In the genomic region with DNA sequence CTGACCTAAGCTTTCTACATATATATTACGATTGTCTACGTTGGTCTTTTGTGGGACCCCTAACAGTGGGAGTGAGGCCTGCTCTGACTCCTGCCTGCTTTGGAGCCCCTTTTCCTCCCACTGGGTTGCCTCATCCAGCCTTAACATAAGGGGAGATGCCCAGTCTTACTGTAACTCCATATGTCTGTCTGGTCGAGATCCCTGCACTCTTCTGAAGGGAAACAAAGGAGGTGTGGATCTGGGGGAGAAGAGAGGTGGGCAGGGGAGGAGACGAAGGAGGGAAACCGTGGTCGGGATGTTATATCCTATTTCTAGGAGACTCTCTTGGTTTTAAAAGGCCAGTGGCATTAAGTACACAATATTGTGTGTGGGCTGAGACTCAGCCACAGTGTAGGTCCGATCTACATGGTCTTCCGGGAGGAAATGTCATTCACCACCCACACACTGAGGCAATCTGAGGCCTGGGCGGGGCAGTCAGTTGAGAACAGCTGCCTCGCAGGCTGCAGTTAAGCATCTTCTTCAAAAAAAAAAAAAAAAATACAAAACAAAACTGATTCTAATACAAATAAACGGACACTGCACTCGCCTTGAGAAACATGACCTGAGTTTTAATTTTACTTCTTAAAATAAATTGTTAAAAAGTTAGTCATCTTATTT, we compare ENCODE assay signal across 7 mouse cellular contexts. TPM values are rescaled to one million over a fixed set of nuclear protein-coding genes. Genes with fewer than 3 reads are reported as not detected.
DNase-seq lines count a peak whose midpoint lies in the region; ATAC-seq and TF ChIP-seq lines count a peak whose summit lies in the region.

No protein-coding gene starts in this region.

- H3K4me3 ChIP-seq in neural tube, embryonic 11.5 days (ENCODE audit: low read depth, low read length) = no peak overlapping the region
- H3K4me3 ChIP-seq in neural tube, embryonic 15.5 days (replicated peaks) = no peak overlapping the region
- no peak overlapping the region for H3K4me3 ChIP-seq in brown adipose tissue, adult 24 weeks (ENCODE audit: insufficient read depth, low read depth, low read length)
- no peak overlapping the region for H3K4me3 ChIP-seq in midbrain, postnatal 0 days (ENCODE audit: low read depth, low read length)

- H3K9me3 ChIP-seq in neural tube, embryonic 11.5 days (ENCODE audit: control insufficient read depth, low read length) = no peaks in the 10 kb centered on the region
- H3K9me3 ChIP-seq in neural tube, embryonic 15.5 days (replicated peaks) = no peaks in the 10 kb centered on the region
- no peaks in the 10 kb centered on the region for H3K9me3 ChIP-seq in midbrain, postnatal 0 days (ENCODE audit: low read length)

- H3K9ac ChIP-seq in neural tube, embryonic 11.5 days (ENCODE audit: low read length) = no peak overlapping the region
- no peak overlapping the region for H3K9ac ChIP-seq in neural tube, embryonic 15.5 days (replicated peaks)
- H3K9ac ChIP-seq in midbrain, postnatal 0 days (replicated peaks; ENCODE audit: low read length, poor library complexity, severe bottlenecking) = no peak overlapping the region

- H3K4me2 ChIP-seq in neural tube, embryonic 11.5 days (ENCODE audit: low read depth) = no peak overlapping the region
- no peak overlapping the region for H3K4me2 ChIP-seq in neural tube, embryonic 15.5 days
- H3K4me2 ChIP-seq in midbrain, postnatal 0 days (ENCODE audit: low read depth, low read length, poor library complexity, severe bottlenecking) = no peak overlapping the region

- DNase-seq in neural tube, embryonic 11.5 days (ENCODE audit: low spot score) = peak; percentile 30
- peak; percentile 67 for DNase-seq in kidney, postnatal 10 days
- DNase-seq in thymus, postnatal 14 days = peak; percentile 42
- DNase-seq in midbrain, postnatal 0 days (ENCODE audit: low spot score) = no peak
- DNase-seq in right cerebral cortex, postnatal 10 days (ENCODE audit: low spot score in 2 of 2) = no peak

- WGBS in neural tube, embryonic 11.5 days = 74% methylated on average over 12 of the region's 12 CpGs
- WGBS in neural tube, embryonic 15.5 days = 79% methylated on average over 12 of the region's 12 CpGs
- 75% methylated on average over 12 of the region's 12 CpGs for WGBS in midbrain, postnatal 0 days

- no peak for TF ChIP-seq CTCF in midbrain, postnatal 0 days (IDR thresholded peaks at IDR 0.05)

- H3K4me1 ChIP-seq in neural tube, embryonic 11.5 days (ENCODE audit: control insufficient read depth, insufficient read depth, low read length) = no peaks in the 10 kb centered on the region
- no peaks in the 10 kb centered on the region for H3K4me1 ChIP-seq in neural tube, embryonic 15.5 days
- H3K4me1 ChIP-seq in brown adipose tissue, adult 24 weeks (ENCODE audit: control insufficient read depth, insufficient read depth, insufficient read length, low read length) = peaks cover 6% of the 10 kb centered on the region; the same call in 1 of the 2 replicates
- no peaks in the 10 kb centered on the region for H3K4me1 ChIP-seq in midbrain, postnatal 0 days (ENCODE audit: insufficient read depth, low read length)

- no peaks in the 10 kb centered on the region for H3K36me3 ChIP-seq in neural tube, embryonic 11.5 days (ENCODE audit: control insufficient read depth, insufficient read depth, low read length)
- no peaks in the 10 kb centered on the region for H3K36me3 ChIP-seq in neural tube, embryonic 15.5 days
- H3K36me3 ChIP-seq in midbrain, postnatal 0 days (ENCODE audit: insufficient read depth, low read length) = no peaks in the 10 kb centered on the region

- no peak overlapping the region for H3K27ac ChIP-seq in neural tube, embryonic 11.5 days (ENCODE audit: low read depth, low read length)
- H3K27ac ChIP-seq in neural tube, embryonic 15.5 days (replicated peaks) = no peak overlapping the region
- peak overlapping the region; percentile 45 for H3K27ac ChIP-seq in brown adipose tissue, adult 24 weeks (replicated peaks; ENCODE audit: low read depth, low read length)
- no peak overlapping the region for H3K27ac ChIP-seq in midbrain, postnatal 0 days (ENCODE audit: low read depth, low read length)

- no peaks in the 10 kb centered on the region for H3K27me3 ChIP-seq in neural tube, embryonic 11.5 days (ENCODE audit: control insufficient read depth, insufficient read depth, low read length)
- H3K27me3 ChIP-seq in neural tube, embryonic 15.5 days (replicated peaks) = no peaks in the 10 kb centered on the region
- no peaks in the 10 kb centered on the region for H3K27me3 ChIP-seq in midbrain, postnatal 0 days (ENCODE audit: insufficient read depth, low read length)

- no peak for ATAC-seq in neural tube, embryonic 11.5 days (ENCODE audit: insufficient read depth, low FRiP score, low TSS enrichment)
- ATAC-seq in neural tube, embryonic 15.5 days (ENCODE audit: low FRiP score) = no peak
- no peak for ATAC-seq in midbrain, postnatal 0 days (ENCODE audit: low FRiP score)

RNA-seq across cellular contexts. Expression of gene Tmc3, which starts 20.0 kb away (rescaled TPM):
- 0.54 and 0.64 TPM in 2 replicates for polyA plus RNA-seq in neural tube, embryonic 11.5 days (2014; fragmentation: Nextera tagmentation; extraction: Ambion mirVana)
- polyA plus RNA-seq in neural tube, embryonic 15.5 days (2015; fragmentation: Nextera tagmentation; extraction: Ambion mirVana) = 0.27 and 2.2 TPM in 2 replicates
- not detected in 2 replicates for polyA plus RNA-seq in brown adipose tissue, adult 24 weeks (2012; ENCODE audit: insufficient read depth, insufficient read length, missing spikeins)
- 0.11 and 0.47 TPM in 2 replicates for total RNA-seq in midbrain, postnatal 0 days (2014; rRNA removed)
- 0.18 and 0.23 TPM in 2 replicates for polyA plus RNA-seq in midbrain, postnatal 0 days (2015; fragmentation: Nextera tagmentation; extraction: Ambion mirVana)

Comparison
In these comparisons a context has a peak if more than half of its experiments do, and no peak if none do; other contexts are left out.
1. DNase-seq: peak in neural tube, embryonic 11.5 days (single experiment), kidney, postnatal 10 days (single experiment) and thymus, postnatal 14 days (single experiment); none in midbrain, postnatal 0 days (single experiment) and right cerebral cortex, postnatal 10 days (0 of 2).